20 mouse cellular contexts compared by ENCODE assay signal in the genomic region with DNA sequence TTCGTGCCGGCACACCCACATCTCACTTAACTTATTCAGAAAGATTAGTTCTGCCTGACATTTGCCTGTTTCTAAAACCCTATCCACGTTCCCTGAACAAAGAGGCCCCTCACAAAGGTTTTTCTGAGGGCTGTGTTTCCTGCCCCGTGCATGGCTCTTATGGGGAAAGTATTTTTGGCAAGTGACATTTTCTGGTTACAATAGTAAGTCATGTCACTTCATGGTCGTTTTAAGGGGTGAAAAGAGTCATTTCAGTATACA.
DNase-seq lines count a peak whose midpoint lies in the region; ATAC-seq and TF ChIP-seq lines count a peak whose summit lies in the region.
"Had no signal": no experiment of that assay in that cellular context is flagged by ENCODE, and none has a peak within 500 bp of the region (broad histone marks: within the 10 kb centered on the region; RNA-seq: fewer than 3 reads in every experiment).

No protein-coding gene starts in this region.

- H3K9ac ChIP-seq in forebrain, embryonic 16.5 days (replicated peaks; ENCODE audit: low read depth, low read length): no peak overlapping the region
- no peak overlapping the region for H3K9ac ChIP-seq in forebrain, postnatal 0 days
- no peak overlapping the region for H3K9ac ChIP-seq in midbrain, embryonic 14.5 days (replicated peaks; ENCODE audit: low read length)
- no peak overlapping the region for H3K9ac ChIP-seq in midbrain, embryonic 11.5 days (ENCODE audit: low read length)
- H3K9ac ChIP-seq in embryonic facial prominence, embryonic 14.5 days (ENCODE audit: low read depth, low read length): no peak overlapping the region
- H3K9ac ChIP-seq: embryonic facial prominence, embryonic 12.5 days; heart, embryonic 12.5 days; intestine, embryonic 15.5 days had no signal

- WGBS in forebrain, embryonic 16.5 days: 7% methylated on average over 5 of the region's 5 CpGs
- WGBS in forebrain, postnatal 0 days: 9% methylated on average over 5 of the region's 5 CpGs
- WGBS in midbrain, embryonic 14.5 days: 5% methylated on average over 5 of the region's 5 CpGs
- WGBS in midbrain, embryonic 11.5 days: 16% methylated on average over 5 of the region's 5 CpGs
- WGBS in embryonic facial prominence, embryonic 14.5 days: 11% methylated on average over 5 of the region's 5 CpGs

- no peak for ATAC-seq in forebrain, embryonic 16.5 days
- ATAC-seq in forebrain, postnatal 0 days: no peak
- ATAC-seq in midbrain, embryonic 14.5 days (ENCODE audit: low FRiP score, low TSS enrichment): no peak
- ATAC-seq in midbrain, embryonic 11.5 days (ENCODE audit: low FRiP score): no peak
- ATAC-seq in embryonic facial prominence, embryonic 14.5 days (ENCODE audit: low read depth): no peak
- no peak for ATAC-seq in activated CD4-positive, CD25-positive, alpha-beta regulatory T cell, adult 4 months
- ATAC-seq: forebrain, embryonic 14.5 days; intestine, embryonic 15.5 days had no signal

- peaks cover 10% of the 10 kb centered on the region for H3K4me1 ChIP-seq in forebrain, embryonic 16.5 days (replicated peaks; ENCODE audit: control insufficient read depth, insufficient read depth, low read length)
- H3K4me1 ChIP-seq in forebrain, postnatal 0 days (ENCODE audit: insufficient read depth): no peaks in the 10 kb centered on the region
- H3K4me1 ChIP-seq in midbrain, embryonic 14.5 days (ENCODE audit: control insufficient read depth, insufficient read depth, low read length): peaks cover 11% of the 10 kb centered on the region; the same call in 1 of the 2 replicates
- H3K4me1 ChIP-seq in midbrain, embryonic 11.5 days (ENCODE audit: control insufficient read depth, insufficient read depth, low read length): no peaks in the 10 kb centered on the region; the same call in 1 of the 2 replicates
- no peaks in the 10 kb centered on the region; the same call in 1 of the 2 replicates for H3K4me1 ChIP-seq in embryonic facial prominence, embryonic 14.5 days (ENCODE audit: control insufficient read depth, insufficient read depth, low read length)
- H3K4me1 ChIP-seq: intestine, embryonic 15.5 days had no signal

- H3K27ac ChIP-seq in forebrain, embryonic 16.5 days (ENCODE audit: low read length): peak overlapping the region; percentile 41
- H3K27ac ChIP-seq in forebrain, postnatal 0 days (ENCODE audit: low read depth, low read length): no peak overlapping the region
- H3K27ac ChIP-seq in midbrain, embryonic 14.5 days (replicated peaks; ENCODE audit: low read depth, low read length): 0 out of 2 replicates have a peak overlapping the region, but pooled peaks have one; percentile 13
- no peak overlapping the region for H3K27ac ChIP-seq in midbrain, embryonic 11.5 days (ENCODE audit: low read depth, low read length)
- H3K27ac ChIP-seq in embryonic facial prominence, embryonic 14.5 days (replicated peaks; ENCODE audit: low read depth, low read length): no peak overlapping the region
- H3K27ac ChIP-seq: embryonic facial prominence, embryonic 12.5 days; heart, adult 2 months; hindbrain, embryonic 10.5 days; intestine, embryonic 15.5 days had no signal

- no peak overlapping the region for H3K4me3 ChIP-seq in forebrain, embryonic 16.5 days (replicated peaks; ENCODE audit: low read length)
- no peak overlapping the region for H3K4me3 ChIP-seq in forebrain, postnatal 0 days (ENCODE audit: low read depth, low read length)
- no peak overlapping the region for H3K4me3 ChIP-seq in midbrain, embryonic 14.5 days (replicated peaks; ENCODE audit: low read depth, low read length)
- no peak overlapping the region for H3K4me3 ChIP-seq in midbrain, embryonic 11.5 days (ENCODE audit: low read depth, low read length)
- H3K4me3 ChIP-seq in embryonic facial prominence, embryonic 14.5 days (ENCODE audit: low read depth, low read length): no peak overlapping the region
- H3K4me3 ChIP-seq: embryonic facial prominence, embryonic 12.5 days; heart, adult 2 months; heart, embryonic 12.5 days; hindbrain, embryonic 10.5 days; intestine, embryonic 15.5 days had no signal

- no peak for DNase-seq in forebrain, postnatal 0 days
- DNase-seq in midbrain, embryonic 14.5 days: peak; percentile 62
- DNase-seq in midbrain, embryonic 11.5 days (ENCODE audit: low spot score, missing footprints): no peak
- peak; percentile 34 for DNase-seq in embryo, embryonic 10.5 days (ENCODE audit: low spot score)
- peak; percentile 51 for DNase-seq in embryonic facial prominence, embryonic 14.5 days (ENCODE audit: low spot score)
- DNase-seq: adrenal gland, adult 8-10 months; adrenal gland, postnatal 36 days; cerebellum, adult 11 months; cerebellum, adult 8-10 months; cerebellum, postnatal 14 days; gastrocnemius, postnatal 14 days; heart, adult 2 months; kidney, adult 18-20 months had no signal

- H3K27me3 ChIP-seq in forebrain, embryonic 16.5 days (replicated peaks; ENCODE audit: control insufficient read depth, insufficient read depth, low read length): no peaks in the 10 kb centered on the region
- H3K27me3 ChIP-seq in forebrain, postnatal 0 days (ENCODE audit: insufficient read depth, low read length): no peaks in the 10 kb centered on the region
- peaks cover 32% of the 10 kb centered on the region for H3K27me3 ChIP-seq in midbrain, embryonic 14.5 days (ENCODE audit: control insufficient read depth, insufficient read depth, low read length)
- peaks cover 36% of the 10 kb centered on the region for H3K27me3 ChIP-seq in midbrain, embryonic 11.5 days (ENCODE audit: control insufficient read depth, insufficient read depth, low read length)
- no peaks in the 10 kb centered on the region for H3K27me3 ChIP-seq in embryonic facial prominence, embryonic 14.5 days (replicated peaks; ENCODE audit: control insufficient read depth, insufficient read depth, low read length)
- H3K27me3 ChIP-seq: heart, embryonic 12.5 days; intestine, embryonic 15.5 days had no signal

- H3K4me2 ChIP-seq in forebrain, embryonic 16.5 days (ENCODE audit: low read length): no peak overlapping the region
- no peak overlapping the region for H3K4me2 ChIP-seq in forebrain, postnatal 0 days (ENCODE audit: low read depth)
- no peak overlapping the region for H3K4me2 ChIP-seq in midbrain, embryonic 14.5 days (ENCODE audit: low read length)
- no peak overlapping the region for H3K4me2 ChIP-seq in midbrain, embryonic 11.5 days
- H3K4me2 ChIP-seq in embryonic facial prominence, embryonic 14.5 days (ENCODE audit: low read depth, low read length): no peak overlapping the region
- H3K4me2 ChIP-seq: embryonic facial prominence, embryonic 12.5 days; heart, embryonic 12.5 days; intestine, embryonic 15.5 days had no signal

- no peaks in the 10 kb centered on the region for H3K9me3 ChIP-seq in forebrain, embryonic 16.5 days (ENCODE audit: control insufficient read depth, low read length)
- H3K9me3 ChIP-seq in forebrain, postnatal 0 days (ENCODE audit: low read length): no peaks in the 10 kb centered on the region
- no peaks in the 10 kb centered on the region for H3K9me3 ChIP-seq in midbrain, embryonic 14.5 days (ENCODE audit: control insufficient read depth, low read length)
- H3K9me3 ChIP-seq in midbrain, embryonic 11.5 days (ENCODE audit: control insufficient read depth, low read length): no peaks in the 10 kb centered on the region
- no peaks in the 10 kb centered on the region for H3K9me3 ChIP-seq in embryonic facial prominence, embryonic 14.5 days (ENCODE audit: control insufficient read depth, low read length)
- H3K9me3 ChIP-seq: embryonic facial prominence, embryonic 12.5 days; heart, embryonic 12.5 days; hindbrain, embryonic 10.5 days; intestine, embryonic 15.5 days had no signal

- TF ChIP-seq CTCF in forebrain, postnatal 0 days (IDR thresholded peaks at IDR 0.05; ENCODE audit: low read depth): no peak

- H3K36me3 ChIP-seq in forebrain, embryonic 16.5 days (ENCODE audit: control insufficient read depth, insufficient read depth): no peaks in the 10 kb centered on the region
- no peaks in the 10 kb centered on the region for H3K36me3 ChIP-seq in forebrain, postnatal 0 days (ENCODE audit: insufficient read depth)
- H3K36me3 ChIP-seq in midbrain, embryonic 14.5 days (ENCODE audit: control insufficient read depth, insufficient read depth, low read length): no peaks in the 10 kb centered on the region
- no peaks in the 10 kb centered on the region for H3K36me3 ChIP-seq in midbrain, embryonic 11.5 days (ENCODE audit: control insufficient read depth, insufficient read depth, low read length)
- no peaks in the 10 kb centered on the region for H3K36me3 ChIP-seq in embryonic facial prominence, embryonic 14.5 days (ENCODE audit: control insufficient read depth, insufficient read depth, low read length)
- H3K36me3 ChIP-seq: embryonic facial prominence, embryonic 12.5 days; heart, embryonic 12.5 days; hindbrain, embryonic 10.5 days; intestine, embryonic 15.5 days had no signal

Comparison
In these comparisons a context has a peak if more than half of its experiments do, and no peak if none do; other contexts are left out.
1. H3K27ac ChIP-seq: peak in forebrain, embryonic 16.5 days (single experiment) and midbrain, embryonic 14.5 days (single experiment); none in forebrain, postnatal 0 days (single experiment), midbrain, embryonic 11.5 days (single experiment) and embryonic facial prominence, embryonic 14.5 days (single experiment).
2. DNase-seq: peak in midbrain, embryonic 14.5 days (single experiment), embryo, embryonic 10.5 days (single experiment) and embryonic facial prominence, embryonic 14.5 days (single experiment); none in forebrain, postnatal 0 days (single experiment) and midbrain, embryonic 11.5 days (single experiment).